Mouse (Mus musculus): ENCODE measurements at regions not wholly inside any gene's neighbourhood (a gene's known extent, or its start where the extent isn't known, plus 50 kb on each side); places are given as distances from the start of the nearest gene placed in this dataset.

GRCm38 (mm10) chr12:54312522-54313210 is 109.0 kb upstream of the Egln3 start:
- no peak for DNase-seq

GRCm38 (mm10) chr12:54311896-54312521 is 108.3 kb upstream of the Egln3 start:
- DNase-seq, result no peak

- DNase-seq, result no peak
These were observed 106.2 kb upstream of the Egln3 start for GRCm38 (mm10) chr12:54309874-54310273.

- DNase-seq, result no peak
These were observed 105.6 kb upstream of the Egln3 start for GRCm38 (mm10) chr12:54309219-54309618.

GRCm38 (mm10) chr12:54305135-54305630 is 101.5 kb upstream of the Egln3 start:
- no peak for DNase-seq

- no peak for DNase-seq
These were observed 100.1 kb upstream of the Egln3 start for GRCm38 (mm10) chr12:54303746-54304145.

- no peak for DNase-seq
These were observed 95.8 kb upstream of the Egln3 start for GRCm38 (mm10) chr12:54299506-54299905.

- no peak for DNase-seq
These were observed 89.6 kb upstream of the Egln3 start for GRCm38 (mm10) chr12:54293248-54293647.

GRCm38 (mm10) chr12:54290311-54290710 is 86.7 kb upstream of the Egln3 start:
- DNase-seq, result no peak

- DNase-seq, result no peak
These were observed 85.1 kb upstream of the Egln3 start for GRCm38 (mm10) chr12:54288747-54289146.

GRCm38 (mm10) chr12:54288041-54288502 is 84.4 kb upstream of the Egln3 start:
- DNase-seq, result no peak

GRCm38 (mm10) chr12:54286911-54287819 is 83.5 kb upstream of the Egln3 start:
- DNase-seq, result no peak

- DNase-seq, result no peak
These were observed 80.0 kb upstream of the Egln3 start for GRCm38 (mm10) chr12:54283646-54284045.

GRCm38 (mm10) chr12:54283011-54283410 is 79.4 kb upstream of the Egln3 start:
- DNase-seq, result no peak

- no peak for DNase-seq
These were observed 78.7 kb upstream of the Egln3 start for GRCm38 (mm10) chr12:54282281-54282921.

GRCm38 (mm10) chr12:54280457-54280856 is 76.8 kb upstream of the Egln3 start:
- no peak for DNase-seq

- DNase-seq, result no peak
These were observed 76.3 kb upstream of the Egln3 start for GRCm38 (mm10) chr12:54280001-54280400.

GRCm38 (mm10) chr12:54276978-54277537 is 73.4 kb upstream of the Egln3 start:
- no peak for DNase-seq

GRCm38 (mm10) chr12:54273506-54273905 is 69.8 kb upstream of the Egln3 start:
- DNase-seq, result no peak

GRCm38 (mm10) chr12:54272696-54273095 is 69.0 kb upstream of the Egln3 start:
- no peak for DNase-seq

- no peak for DNase-seq
These were observed 68.6 kb upstream of the Egln3 start for GRCm38 (mm10) chr12:54272226-54272625.

GRCm38 (mm10) chr12:54265852-54266251 is 62.2 kb upstream of the Egln3 start:
- DNase-seq, result no peak

All from cerebellum, adult 8-10 months (tissue).